Mouse (Mus musculus): ENCODE results near the gene Tle4.

DNA sequence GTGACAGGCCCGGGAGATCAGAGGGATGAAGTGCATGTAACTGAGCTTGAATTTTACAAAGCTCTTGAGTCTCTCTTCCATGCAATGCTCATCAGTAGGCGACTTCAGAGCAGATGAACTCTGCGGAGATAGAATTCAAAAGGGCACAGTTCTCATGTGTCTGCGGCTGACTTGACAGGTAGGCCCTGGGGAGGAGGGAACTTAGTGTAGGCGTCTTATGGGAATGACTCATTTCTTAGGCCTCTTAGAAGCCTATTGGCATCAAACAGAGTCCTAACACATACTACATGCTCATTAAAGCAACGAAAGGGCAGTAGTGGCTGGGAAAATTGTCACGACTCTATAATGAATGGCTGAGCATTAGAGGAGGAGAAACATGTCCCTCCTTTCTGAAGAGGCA, 160.6 kb downstream of the Tle4 start:
- TF ChIP-seq POLR2A (IDR thresholded peaks at IDR 0.05; ENCODE audit: low read depth, low read length) = no peak
- TF ChIP-seq CTCF (conservative IDR thresholded peaks at IDR 0.05 in 1 of 2, IDR thresholded peaks at IDR 0.05 in 1 of 2; ENCODE audit: low read depth in 2 of 2, low read length in 2 of 2) = no peak
- TF ChIP-seq CHD2 (IDR thresholded peaks at IDR 0.05; ENCODE audit: low read length) = no peak
- TF ChIP-seq MAFK (IDR thresholded peaks at IDR 0.05; ENCODE audit: insufficient replicate concordance, low read length) = no peak
- no peak for TF ChIP-seq BHLHE40 (IDR thresholded peaks at IDR 0.05; ENCODE audit: low read depth, low read length)
- TF ChIP-seq UBTF (IDR thresholded peaks at IDR 0.05; ENCODE audit: low read depth, low read length) = no peak
- TF ChIP-seq TBP (conservative IDR thresholded peaks at IDR 0.05; ENCODE audit: low read depth, low read length) = no peak
